Mouse (Mus musculus) hindbrain, embryonic 16.5 days (tissue): ENCODE measurements at regions not wholly inside any gene's neighbourhood (a gene's known extent, or its start where the extent isn't known, plus 50 kb on each side); places are given as distances from the start of the nearest gene placed in this dataset.

Source experiments
- ATAC-seq: fragments of 200-750 bp; cut with Nextera tagmentation; 2 replicates; pipeline ENCODE4 v1.8.0; 2017; ENCODE audit warnings: moderate TSS enrichment, moderate library complexity
- H3K27ac ChIP-seq: fragments of 300-500 bp; sonication (generic); 2 replicates; pipeline ENCODE4 v1.5.1; 2014; ENCODE audit warnings: low read depth, mild to moderate bottlenecking, control low read depth, low read length, moderate library complexity
- H3K27me3 ChIP-seq: fragments of 300-500 bp; sonication (generic); replicated peaks from 2 replicates; pipeline ENCODE4 v1.6.1; 2014; ENCODE audit warnings: low read length; ENCODE audit not compliant: control insufficient read depth, insufficient read depth
- H3K36me3 ChIP-seq: fragments of 300-500 bp; sonication (generic); 2 replicates; pipeline ENCODE4 v1.6.1; 2014; ENCODE audit warnings: mild to moderate bottlenecking, low read length, moderate library complexity, mixed read lengths; ENCODE audit not compliant: control insufficient read depth, insufficient read depth
- H3K4me1 ChIP-seq: fragments of 300-500 bp; sonication (generic); 2 replicates; pipeline ENCODE4 v1.6.1; 2014; ENCODE audit warnings: low read depth, low read length; ENCODE audit not compliant: control insufficient read depth, insufficient read depth
- H3K4me2 ChIP-seq: fragments of 300-500 bp; sonication (generic); 2 replicates; pipeline ENCODE4 v1.6.1; 2014; ENCODE audit warnings: mild to moderate bottlenecking, low read length, control low read depth, moderate library complexity
- H3K4me3 ChIP-seq: fragments of 300-500 bp; sonication (generic); 2 replicates; pipeline ENCODE4 v1.5.1; 2014; ENCODE audit warnings: mild to moderate bottlenecking, low read length, control low read depth, moderate library complexity
- H3K9ac ChIP-seq: fragments of 300-500 bp; sonication (generic); 2 replicates; pipeline ENCODE4 v1.6.1; 2014; ENCODE audit warnings: low read depth, mild to moderate bottlenecking, control low read depth, low read length, moderate library complexity
- H3K9me3 ChIP-seq: fragments of 300-500 bp; sonication (generic); 2 replicates; pipeline ENCODE4 v1.6.1; 2014; ENCODE audit warnings: mild to moderate bottlenecking, low read length, moderate library complexity; ENCODE audit not compliant: control insufficient read depth
- WGBS: fragments of 180-500 bp; shearing (Covaris S2); extraction: QIAGEN DNeasy Blood & Tissue Kit; methylation state at CpG from one replicate; pipeline ENCODE4 v1.1.7; 2014; 5-methylcytosine and 5-hydroxymethylcytosine counted together

DNA sequence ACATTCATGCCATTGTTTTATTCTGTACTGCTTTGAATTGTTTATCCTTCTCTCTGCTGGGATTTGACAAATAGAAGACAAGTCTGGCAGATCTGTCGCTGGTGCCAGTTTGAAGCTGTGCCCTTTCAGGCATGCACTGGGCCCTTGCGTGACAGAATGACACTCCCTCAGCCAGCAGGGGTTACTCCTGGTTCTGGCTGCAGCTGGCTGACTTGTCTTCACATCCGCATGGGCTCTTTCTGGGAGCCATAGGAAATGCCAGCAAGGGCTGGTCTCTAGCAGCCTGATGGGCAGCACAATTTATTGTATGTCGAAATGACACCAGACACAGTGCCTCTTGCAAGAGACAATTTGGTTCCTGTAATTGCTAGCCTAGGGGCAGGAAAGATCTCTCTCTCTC, 102.5 kb downstream of the 4930564D02Rik start:
- H3K27me3 ChIP-seq: no peaks in the 10 kb centered on the region
- no peak overlapping the region for H3K9ac ChIP-seq
- H3K27ac ChIP-seq: no peak overlapping the region; the same call in 1 of the 2 replicates
- no peak overlapping the region for H3K4me2 ChIP-seq
- H3K36me3 ChIP-seq: no peaks in the 10 kb centered on the region
- no peak overlapping the region for H3K4me3 ChIP-seq
- WGBS: 17% methylated on average over 4 of the region's 4 CpGs
- peak; percentile 67 for ATAC-seq
- no peaks in the 10 kb centered on the region; the same call in 1 of the 2 replicates for H3K9me3 ChIP-seq
- H3K4me1 ChIP-seq: peaks cover 5% of the 10 kb centered on the region

DNA sequence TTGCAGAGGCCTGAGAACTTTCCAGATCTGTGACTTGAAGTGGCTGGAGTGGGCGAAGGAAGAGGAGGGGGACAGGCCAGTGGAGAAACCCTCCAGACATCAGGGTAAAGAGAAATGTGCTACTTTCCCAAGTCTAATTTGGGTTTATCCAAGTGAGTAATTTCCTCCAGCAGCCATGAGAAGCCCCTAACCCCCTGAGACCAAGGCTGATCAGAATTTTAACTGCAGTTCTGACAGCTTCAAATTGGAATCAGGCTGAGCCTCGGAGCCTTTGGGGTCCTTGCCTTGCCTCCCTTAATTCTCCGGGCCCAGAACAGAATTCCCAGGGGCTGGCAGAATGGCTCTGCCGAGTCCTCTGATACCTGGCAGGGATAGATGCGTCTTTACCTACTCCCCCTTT, 104.9 kb downstream of the 4930564D02Rik start:
- WGBS: 63% methylated on average over 5 of the region's 5 CpGs
- ATAC-seq: peak; percentile 45; the same call in 1 of the 2 replicates
- no peak overlapping the region for H3K4me2 ChIP-seq
- H3K9me3 ChIP-seq: no peaks in the 10 kb centered on the region; the same call in 1 of the 2 replicates
- no peak overlapping the region for H3K4me3 ChIP-seq
- H3K27ac ChIP-seq: no peak overlapping the region
- H3K27me3 ChIP-seq: no peaks in the 10 kb centered on the region
- H3K4me1 ChIP-seq: peaks cover 5% of the 10 kb centered on the region
- H3K36me3 ChIP-seq: no peaks in the 10 kb centered on the region
- H3K9ac ChIP-seq: no peak overlapping the region

DNA sequence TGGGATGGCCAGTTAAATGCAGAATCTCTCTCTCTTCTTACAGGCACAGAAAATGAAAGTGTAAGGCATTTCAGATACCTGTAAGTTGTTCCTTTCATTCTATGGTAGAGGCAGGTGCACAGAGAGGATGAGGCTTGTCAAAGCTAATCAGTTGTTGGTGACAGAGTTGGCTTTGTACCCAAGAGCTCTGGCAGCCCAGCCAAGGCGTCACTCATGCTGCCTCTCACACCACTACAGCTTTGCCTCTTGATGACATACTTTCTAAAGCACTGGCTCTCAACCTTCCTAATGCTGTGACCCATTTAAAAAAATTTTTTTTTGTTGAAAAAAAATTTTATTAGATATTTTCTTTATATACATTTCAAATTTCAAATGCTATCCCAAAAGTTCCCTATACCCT, 105.4 kb downstream of the 4930564D02Rik start:
- H3K4me2 ChIP-seq: no peak overlapping the region
- H3K36me3 ChIP-seq: no peaks in the 10 kb centered on the region
- H3K9ac ChIP-seq: no peak overlapping the region
- ATAC-seq: no peak
- H3K4me3 ChIP-seq: no peak overlapping the region
- 65% methylated on average over 1 of the region's 1 CpGs for WGBS
- H3K27me3 ChIP-seq: no peaks in the 10 kb centered on the region
- H3K27ac ChIP-seq: no peak overlapping the region
- peaks cover 5% of the 10 kb centered on the region for H3K4me1 ChIP-seq
- no peaks in the 10 kb centered on the region; the same call in 1 of the 2 replicates for H3K9me3 ChIP-seq

DNA sequence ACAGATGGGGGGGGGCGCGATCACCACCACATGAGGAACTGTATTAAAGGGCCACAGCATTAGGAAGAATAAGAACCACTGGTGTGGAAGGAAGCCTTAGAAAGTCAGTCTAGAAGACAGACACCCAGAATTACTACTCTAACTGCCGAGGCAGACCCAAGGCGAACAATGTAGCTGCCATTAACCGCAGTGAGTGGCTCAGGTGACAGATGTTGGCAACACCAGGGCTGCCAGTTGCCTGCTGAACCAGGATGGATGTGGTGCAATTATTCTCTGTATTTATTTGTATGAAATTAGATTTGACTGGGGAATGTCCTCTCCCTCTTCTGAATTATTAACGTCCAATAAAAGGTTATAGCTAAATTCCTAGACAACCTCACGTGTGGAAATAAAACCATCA, 124.7 kb downstream of the 4930564D02Rik start:
- no peak overlapping the region for H3K27ac ChIP-seq
- H3K4me1 ChIP-seq: no peaks in the 10 kb centered on the region
- WGBS: 63% methylated on average over 7 of the region's 7 CpGs
- no peaks in the 10 kb centered on the region for H3K27me3 ChIP-seq
- no peak overlapping the region for H3K4me3 ChIP-seq
- no peak for ATAC-seq
- H3K9ac ChIP-seq: no peak overlapping the region
- no peaks in the 10 kb centered on the region for H3K9me3 ChIP-seq
- no peak overlapping the region for H3K4me2 ChIP-seq
- H3K36me3 ChIP-seq: no peaks in the 10 kb centered on the region

DNA sequence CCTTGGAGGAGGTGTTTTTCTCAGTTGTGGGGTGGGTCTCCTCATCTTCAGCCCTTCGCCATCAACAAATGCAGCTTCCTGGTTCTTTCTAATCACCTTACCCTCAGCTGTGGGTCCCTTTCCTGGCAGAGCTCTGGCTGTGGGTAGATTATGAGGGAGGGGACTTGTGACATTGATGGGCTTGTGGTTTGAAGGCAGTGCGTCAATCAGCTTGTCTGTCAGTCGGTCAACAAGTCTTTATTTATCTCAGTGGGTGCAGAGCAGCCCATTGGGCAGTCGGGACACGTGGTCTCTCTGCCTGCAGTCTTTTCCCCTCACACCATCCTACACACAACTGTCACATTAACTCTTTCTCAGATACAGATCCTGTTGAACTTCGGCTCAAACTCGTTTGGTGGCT, 125.2 kb downstream of the 4930564D02Rik start:
- Histone ChIP-seq H3K4me1 (no peaks in the 10 kb centered on the region), H3K27ac (no peak overlapping the region), H3K9me3 (no peaks in the 10 kb centered on the region), H3K4me2 (no peak overlapping the region), H3K9ac (no peak overlapping the region), H3K4me3 (no peak overlapping the region), H3K36me3 (no peaks in the 10 kb centered on the region), H3K27me3 (no peaks in the 10 kb centered on the region)
- no peak for ATAC-seq
- 53% methylated on average over 7 of the region's 7 CpGs for WGBS

DNA sequence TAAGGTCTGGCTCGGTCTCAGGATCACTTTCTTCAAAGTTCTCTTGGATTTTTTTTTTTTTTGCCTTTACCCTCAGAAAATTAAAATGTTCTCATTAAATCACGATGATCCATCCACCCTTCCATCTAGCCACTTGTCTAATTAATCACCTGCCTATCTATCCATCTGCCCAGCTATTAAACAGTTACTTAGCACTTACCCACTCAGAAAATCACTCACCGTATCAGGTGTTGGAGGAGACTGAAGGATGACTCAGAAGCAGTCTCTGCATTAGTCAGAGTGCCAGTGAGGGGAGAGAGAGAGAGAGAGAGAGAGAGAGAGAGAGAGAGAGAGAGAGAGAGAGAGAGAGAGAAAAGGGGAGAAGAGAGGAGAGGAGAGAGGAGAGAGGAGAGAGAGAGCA, 134.1 kb downstream of the 4930564D02Rik start:
- H3K27me3 ChIP-seq: no peaks in the 10 kb centered on the region
- 73% methylated on average over 3 of the region's 3 CpGs for WGBS
- ATAC-seq: no peak

DNA sequence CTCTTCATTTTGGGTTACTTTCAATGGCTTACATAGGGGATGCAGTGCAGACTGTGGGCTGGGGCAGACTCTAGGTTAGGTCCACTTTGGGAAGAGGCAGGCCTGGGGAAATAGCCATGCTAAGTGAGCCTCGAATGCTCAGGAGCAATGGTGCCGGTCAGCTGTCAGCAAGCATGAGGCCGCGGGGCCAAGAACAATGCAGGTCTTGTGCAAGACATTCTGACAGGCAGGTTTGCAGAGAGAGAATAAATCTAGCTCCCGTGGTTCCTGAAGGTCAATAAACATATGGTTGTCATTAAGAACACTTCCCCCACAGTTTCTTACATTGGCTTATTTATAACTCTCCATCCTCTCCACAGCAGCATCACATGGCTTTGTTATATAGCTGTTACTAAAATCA, 142.5 kb downstream of the 4930564D02Rik start:
- Histone ChIP-seq H3K27me3 (no peaks in the 10 kb centered on the region), H3K9ac (no peak overlapping the region), H3K27ac (no peak overlapping the region), H3K4me3 (no peak overlapping the region), H3K4me2 (no peak overlapping the region), H3K9me3 (no peaks in the 10 kb centered on the region), H3K4me1 (no peaks in the 10 kb centered on the region), H3K36me3 (no peaks in the 10 kb centered on the region)
- WGBS: 65% methylated on average over 5 of the region's 5 CpGs
- ATAC-seq: no peak

More for the DNA sequence above, 134.1 kb downstream of the 4930564D02Rik start:
- no peaks in the 10 kb centered on the region for H3K36me3 ChIP-seq
- H3K9ac ChIP-seq: no peak overlapping the region
- no peak overlapping the region for H3K27ac ChIP-seq
- no peaks in the 10 kb centered on the region for H3K9me3 ChIP-seq
- H3K4me2 ChIP-seq: no peak overlapping the region
- no peak overlapping the region for H3K4me3 ChIP-seq
- H3K4me1 ChIP-seq: no peaks in the 10 kb centered on the region

DNA sequence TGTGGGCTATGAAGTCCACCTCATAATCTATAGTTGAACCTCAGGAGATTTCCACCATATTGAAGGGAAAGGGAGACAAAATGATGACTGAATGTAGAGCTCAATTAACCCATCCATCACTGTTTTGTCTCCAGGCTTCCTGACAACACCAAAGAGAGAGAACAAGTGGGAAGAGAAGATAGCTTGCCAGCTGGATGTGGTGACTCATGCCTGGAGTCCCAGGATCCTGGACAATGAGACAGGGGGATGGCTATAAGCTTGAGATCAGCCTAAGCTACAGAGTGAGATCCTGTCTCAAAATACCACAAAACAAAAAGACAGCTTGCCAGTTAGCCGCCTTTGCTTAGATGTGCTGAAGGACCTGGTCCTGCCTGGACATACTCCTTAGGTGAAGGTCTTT, 144.4 kb downstream of the 4930564D02Rik start:
- Histone ChIP-seq H3K36me3 (no peaks in the 10 kb centered on the region), H3K27me3 (no peaks in the 10 kb centered on the region), H3K9me3 (no peaks in the 10 kb centered on the region), H3K4me1 (no peaks in the 10 kb centered on the region), H3K4me3 (no peak overlapping the region), H3K27ac (no peak overlapping the region), H3K4me2 (no peak overlapping the region), H3K9ac (no peak overlapping the region)
- 97% methylated on average over 1 of the region's 1 CpGs for WGBS
- no peak for ATAC-seq

DNA sequence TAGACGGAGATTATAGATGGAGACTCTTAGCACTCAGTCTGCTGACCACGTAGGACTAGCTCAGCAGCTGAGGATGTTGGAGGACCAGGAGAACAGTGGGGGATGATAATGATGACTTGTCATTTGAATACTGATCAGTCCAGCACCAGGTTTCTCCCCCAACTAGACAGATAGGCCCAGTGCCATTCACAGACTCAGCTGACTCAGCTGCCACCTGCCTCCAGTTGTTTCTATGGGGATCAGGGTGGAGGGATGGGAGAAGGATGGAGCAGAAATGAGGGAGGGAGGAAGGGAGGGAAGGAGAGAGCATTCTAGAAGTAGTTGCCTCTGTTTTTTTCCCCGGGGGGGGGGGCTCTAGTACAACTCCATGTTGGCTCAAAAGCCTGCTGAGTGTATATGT, 145.1 kb downstream of the 4930564D02Rik start:
- Histone ChIP-seq H3K27ac (no peak overlapping the region), H3K4me2 (no peak overlapping the region), H3K9ac (no peak overlapping the region), H3K4me3 (no peak overlapping the region), H3K36me3 (no peaks in the 10 kb centered on the region), H3K9me3 (no peaks in the 10 kb centered on the region), H3K27me3 (no peaks in the 10 kb centered on the region), H3K4me1 (no peaks in the 10 kb centered on the region)
- 60% methylated on average over 3 of the region's 3 CpGs for WGBS
- ATAC-seq: no peak

DNA sequence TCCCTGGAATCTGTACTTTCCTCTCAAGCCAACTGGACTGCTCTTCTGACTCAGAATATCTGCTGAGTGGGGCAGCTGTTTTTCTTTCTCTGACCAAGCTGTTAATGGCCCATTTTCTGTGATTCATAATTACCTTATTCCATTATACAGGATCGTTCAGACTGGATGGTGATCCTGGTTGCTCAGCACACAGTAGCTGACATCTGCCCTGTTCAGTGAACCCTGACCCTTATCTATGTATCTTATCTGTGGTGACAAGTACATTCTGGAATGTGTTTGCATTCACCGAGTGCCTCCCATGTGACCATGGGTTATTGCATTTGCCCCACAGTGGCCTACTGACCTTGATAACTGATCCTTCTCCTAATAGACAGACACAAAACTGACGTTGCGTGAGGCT, 148.2 kb downstream of the 4930564D02Rik start:
- Histone ChIP-seq H3K9ac (no peak overlapping the region), H3K27me3 (no peaks in the 10 kb centered on the region), H3K9me3 (no peaks in the 10 kb centered on the region), H3K36me3 (no peaks in the 10 kb centered on the region), H3K4me1 (no peaks in the 10 kb centered on the region), H3K4me3 (no peak overlapping the region), H3K4me2 (no peak overlapping the region), H3K27ac (no peak overlapping the region)
- 61% methylated on average over 4 of the region's 4 CpGs for WGBS
- no peak for ATAC-seq
